Mouse (Mus musculus) small intestine, adult 2 months (tissue): ENCODE results near the gene Espl1. TPM values are rescaled to one million over a fixed set of nuclear protein-coding genes. Genes with fewer than 3 reads are reported as not detected.

Experiments
- H3K27ac ChIP-seq: fragments of 200-500 bp; 2 replicates; pipeline ENCODE4 v1.5.1; 2012; ENCODE audit warnings: low read depth, low read length, control low read depth, inconsistent platforms; ENCODE audit not compliant: insufficient read depth
- H3K27me3 ChIP-seq: fragments of 200-500 bp; 2 replicates; pipeline ENCODE4 v1.6.1; 2012; ENCODE audit warnings: mild to moderate bottlenecking, moderate library complexity, low read length, inconsistent platforms; ENCODE audit not compliant: control insufficient read depth, insufficient read depth
- H3K36me3 ChIP-seq: fragments of 200-500 bp; 2 replicates; pipeline ENCODE4 v1.6.1; 2012; ENCODE audit warnings: mild to moderate bottlenecking, low read length, control low read depth, inconsistent platforms; ENCODE audit not compliant: control insufficient read depth, insufficient read depth
- H3K4me1 ChIP-seq: fragments of 200-500 bp; 2 replicates; pipeline ENCODE4 v1.6.1; 2012; ENCODE audit warnings: low read length, inconsistent platforms, mixed read lengths; ENCODE audit not compliant: control insufficient read depth, insufficient read depth, insufficient read length
- H3K4me3 ChIP-seq: fragments of 200-500 bp; 2 replicates; pipeline ENCODE4 v1.5.1; 2012; ENCODE audit warnings: low read depth, mild to moderate bottlenecking, control low read depth, inconsistent platforms, low read length, moderate library complexity
- CTCF ChIP-seq: fragments of 200-500 bp; IDR thresholded peaks from 2 replicates; pipeline ENCODE4 v1.5.1; 2012; ENCODE audit warnings: low read depth, mild to moderate bottlenecking, control low read depth, inconsistent platforms, low read length, moderate library complexity, mixed read lengths; ENCODE audit not compliant: insufficient replicate concordance, insufficient read length; ENCODE audit errors: extremely low read depth
- POLR2A ChIP-seq: fragments of 200-500 bp; IDR thresholded peaks from 2 replicates; pipeline ENCODE4 v1.6.1; 2012; ENCODE audit warnings: low read depth, mild to moderate bottlenecking, control low read depth, inconsistent platforms, low read length, moderate library complexity
- WGBS: fragments of 180-500 bp; shearing (Covaris S2); methylation state at CpG from one replicate; pipeline ENCODE4 v1.1.7; 2018; 5-methylcytosine and 5-hydroxymethylcytosine counted together
- polyA plus RNA-seq: library from polyadenylated mRNA; depleted of rRNA; stranded (reverse); fragments of >200 nt; gene quantifications from 2 replicates; pipeline ENCODE4 v1.2.3, GENCODE M21; 2012

Espl1 gene
- polyA plus RNA-seq, 1 experiment, result 5.8 TPM

GRCm38 (mm10) chr15:102262582-102262981, 33.5 kb upstream of the Espl1 start:
- H3K4me3 ChIP-seq, result no peak overlapping the region
- H3K27ac ChIP-seq, result no peak overlapping the region
- H3K4me1 ChIP-seq, result peaks cover 2% of the 10 kb centered on the region
- peaks cover 6% of the 10 kb centered on the region for H3K27me3 ChIP-seq
- WGBS, result 35% methylated on average over 7 of the region's 7 CpGs
- TF ChIP-seq POLR2A, result no peak
- no peak for TF ChIP-seq CTCF
- H3K36me3 ChIP-seq, result no peaks in the 10 kb centered on the region

- 67% methylated on average over 2 of the region's 2 CpGs for WGBS
- Histone ChIP-seq H3K36me3 (no peaks in the 10 kb centered on the region), H3K27ac (no peak overlapping the region), H3K4me3 (no peak overlapping the region), H3K27me3 (peaks cover 4% of the 10 kb centered on the region; the same call in 1 of the 2 replicates), H3K4me1 (no peaks in the 10 kb centered on the region)
- TF ChIP-seq CTCF (no peak), POLR2A (no peak)
Measured at GRCm38 (mm10) chr15:102263037-102263436, 33.0 kb upstream of the Espl1 start.

- no peak overlapping the region for H3K4me3 ChIP-seq
- TF ChIP-seq CTCF, result peak; percentile 7; the same call in 1 of the 2 replicates
- TF ChIP-seq POLR2A, result no peak
- H3K27ac ChIP-seq, result no peak overlapping the region
- no peaks in the 10 kb centered on the region for H3K36me3 ChIP-seq
- H3K27me3 ChIP-seq, result peaks cover 13% of the 10 kb centered on the region; the same call in 1 of the 2 replicates
- no peaks in the 10 kb centered on the region for H3K4me1 ChIP-seq
- 90% methylated on average over 5 of the region's 5 CpGs for WGBS
Measured at GRCm38 (mm10) chr15:102265548-102265947, 30.5 kb upstream of the Espl1 start.

GRCm38 (mm10) chr15:102270274-102270960, 25.6 kb upstream of the Espl1 start, which contains the start of gene Gm9918:
TSS of gene Gm9918 (plus strand) at chr15:102270563.
- Histone ChIP-seq H3K36me3 (no peaks in the 10 kb centered on the region), H3K4me1 (no peaks in the 10 kb centered on the region), H3K27me3 (peaks cover 14% of the 10 kb centered on the region; the same call in 1 of the 2 replicates), H3K27ac (no peak within 1 kb of the TSS), H3K4me3 (no peak within 1 kb of the TSS)
- TF ChIP-seq POLR2A (no peak), CTCF (no peak)
- WGBS, result 37% methylated on average over 19 of the region's 21 CpGs

GRCm38 (mm10) chr15:102271441-102271840, 24.6 kb upstream of the Espl1 start:
- no peaks in the 10 kb centered on the region for H3K4me1 ChIP-seq
- no peak overlapping the region for H3K27ac ChIP-seq
- H3K27me3 ChIP-seq, result peaks cover 14% of the 10 kb centered on the region; the same call in 1 of the 2 replicates
- WGBS, result 50% methylated on average over 3 of the region's 3 CpGs
- no peak overlapping the region for H3K4me3 ChIP-seq
- H3K36me3 ChIP-seq, result no peaks in the 10 kb centered on the region
- TF ChIP-seq POLR2A (no peak), CTCF (no peak)

- Histone ChIP-seq H3K36me3 (no peaks in the 10 kb centered on the region), H3K27ac (no peak overlapping the region), H3K4me3 (no peak overlapping the region), H3K4me1 (peaks cover 5% of the 10 kb centered on the region; the same call in 1 of the 2 replicates), H3K27me3 (peaks cover 14% of the 10 kb centered on the region; the same call in 1 of the 2 replicates)
- WGBS, result 68% methylated on average over 6 of the region's 6 CpGs
- no peak for TF ChIP-seq CTCF
- TF ChIP-seq POLR2A, result no peak
Measured at GRCm38 (mm10) chr15:102273982-102274716, 21.9 kb upstream of the Espl1 start.

GRCm38 (mm10) chr15:102278726-102279091, 17.4 kb upstream of the Espl1 start:
- WGBS, result 40% methylated on average over 7 of the region's 7 CpGs
- no peak overlapping the region; the same call in 1 of the 2 replicates for H3K27ac ChIP-seq
- no peak for TF ChIP-seq POLR2A
- peak overlapping the region; percentile 96 for H3K4me3 ChIP-seq
- H3K36me3 ChIP-seq, result peaks cover 5% of the 10 kb centered on the region
- no peaks in the 10 kb centered on the region for H3K27me3 ChIP-seq
- H3K4me1 ChIP-seq, result peaks cover 14% of the 10 kb centered on the region
